Mouse (Mus musculus) skeletal muscle tissue, postnatal 0 days (tissue): ENCODE data around the gene Pbx2. TPM values are rescaled to one million over a fixed set of nuclear protein-coding genes. Genes with fewer than 3 reads are reported as not detected.

Experiments
- polyA plus RNA-seq: library from polyadenylated mRNA; unstranded; fragments of >200 nt; fragmentation: Nextera tagmentation; extraction: Ambion mirVana; gene quantifications from 2 replicates; pipeline ENCODE4 v1.2.1, GENCODE M21; 2015

Pbx2 gene
- polyA plus RNA-seq = 5.9 and 6.4 TPM in 2 replicates

GRCm38 (mm10) chr17:34591029-34591993, at the start of gene Pbx2:
Gene Pbx2, plus strand, starts transcription at chr17:34591266.

GRCm38 (mm10) chr17:34564003-34564421, 27.1 kb upstream of the Pbx2 start, which contains the start of gene Notch4:
Gene Notch4, plus strand, starts transcription at chr17:34564268.

GRCm38 (mm10) chr17:34589681-34590101, 1.4 kb upstream of the Pbx2 start, which contains the start of gene Gpsm3:
Gene Gpsm3, plus strand, starts transcription at chr17:34589806.

GRCm38 (mm10) chr17:34597566-34598095, 6.6 kb downstream of the Pbx2 start, which contains the start of gene Ager:
Gene Ager, plus strand, starts transcription at chr17:34597862.

GRCm38 (mm10) chr17:34603375-34604060, 12.5 kb downstream of the Pbx2 start, which contains the start of gene Rnf5:
Gene Rnf5, minus strand, starts transcription at chr17:34603690.

GRCm38 (mm10) chr17:34604061-34604508, 13.0 kb downstream of the Pbx2 start, which contains the start of gene Agpat1:
Gene Agpat1, plus strand, starts transcription at chr17:34604262.

GRCm38 (mm10) chr17:34615871-34616270, 24.8 kb downstream of the Pbx2 start, which contains the start of gene Egfl8:
Gene Egfl8, minus strand, starts transcription at chr17:34615971.

GRCm38 (mm10) chr17:34627943-34628643, 37.0 kb downstream of the Pbx2 start, which contains the start of gene Ppt2:
Gene Ppt2, minus strand, starts transcription at chr17:34628510.

GRCm38 (mm10) chr17:34629221-34629751, 38.2 kb downstream of the Pbx2 start, which contains the start of gene Prrt1:
Gene Prrt1, plus strand, starts transcription at chr17:34629533.

GRCm38 (mm10) chr17:34644608-34645007, 53.5 kb downstream of the Pbx2 start, which contains the start of gene Fkbpl:
Gene Fkbpl, plus strand, starts transcription at chr17:34644764.

Other genes starting within 250 kb of the Pbx2 start
- 0.18 and 0.24 TPM in 2 replicates for gene Btnl2, start 236.4 kb upstream of the Pbx2 start, polyA plus RNA-seq
- not detected in 2 replicates for gene Btnl1, start 214.1 kb upstream of the Pbx2 start, polyA plus RNA-seq
- gene BC051142, start 192.4 kb upstream of the Pbx2 start, polyA plus RNA-seq = 0.51 and 0.82 TPM in 2 replicates
- gene Btnl4, start 113.9 kb upstream of the Pbx2 start, polyA plus RNA-seq = not detected in 2 replicates
- not detected in 2 replicates for gene Btnl6, start 73.9 kb upstream of the Pbx2 start, polyA plus RNA-seq
- gene Notch4, start 27.0 kb upstream of the Pbx2 start, polyA plus RNA-seq = 3.6 and 4.2 TPM in 2 replicates
- 8.5 and 8.6 TPM in 2 replicates for gene Gpsm3, start 1.5 kb upstream of the Pbx2 start, polyA plus RNA-seq
- 1.1 and 1.2 TPM in 2 replicates for gene Ager, start 6.6 kb downstream of the Pbx2 start, polyA plus RNA-seq
- 41.4 and 51.6 TPM in 2 replicates for gene Rnf5, start 12.4 kb downstream of the Pbx2 start, polyA plus RNA-seq
- gene Agpat1, start 13.0 kb downstream of the Pbx2 start, polyA plus RNA-seq = 27.7 and 30.6 TPM in 2 replicates
- 16.9 and 21.7 TPM in 2 replicates for gene Egfl8, start 24.7 kb downstream of the Pbx2 start, polyA plus RNA-seq
- 24.2 and 24.7 TPM in 2 replicates for gene Ppt2, start 37.2 kb downstream of the Pbx2 start, polyA plus RNA-seq
- gene Prrt1, start 38.3 kb downstream of the Pbx2 start, polyA plus RNA-seq = 0.08 and 0.19 TPM in 2 replicates
- gene Fkbpl, start 53.5 kb downstream of the Pbx2 start, polyA plus RNA-seq = 10.5 and 13.4 TPM in 2 replicates
- 16.5 and 20.5 TPM in 2 replicates for gene Atf6b, start 55.9 kb downstream of the Pbx2 start, polyA plus RNA-seq
- gene Tnxb, start 79.3 kb downstream of the Pbx2 start, polyA plus RNA-seq = 15.2 and 16.9 TPM in 2 replicates
- 0.82 and 3.6 TPM in 2 replicates for gene C4b, start 152.6 kb downstream of the Pbx2 start, polyA plus RNA-seq
- not detected in 2 replicates for gene Cyp21a1, start 213.3 kb downstream of the Pbx2 start, polyA plus RNA-seq
- gene Stk19, start 245.7 kb downstream of the Pbx2 start, polyA plus RNA-seq = 11.6 and 15.6 TPM in 2 replicates
- gene Dxo, start 245.8 kb downstream of the Pbx2 start, polyA plus RNA-seq = 21.0 and 22.2 TPM in 2 replicates